Mouse (Mus musculus): ENCODE results near the gene Nhsl2. TPM values are rescaled to one million over a fixed set of nuclear protein-coding genes. Genes with fewer than 3 reads are reported as not detected.

The Nhsl2 gene
- polyA plus RNA-seq, 1 experiment from 2014 or later: 1.3 TPM

DNA sequence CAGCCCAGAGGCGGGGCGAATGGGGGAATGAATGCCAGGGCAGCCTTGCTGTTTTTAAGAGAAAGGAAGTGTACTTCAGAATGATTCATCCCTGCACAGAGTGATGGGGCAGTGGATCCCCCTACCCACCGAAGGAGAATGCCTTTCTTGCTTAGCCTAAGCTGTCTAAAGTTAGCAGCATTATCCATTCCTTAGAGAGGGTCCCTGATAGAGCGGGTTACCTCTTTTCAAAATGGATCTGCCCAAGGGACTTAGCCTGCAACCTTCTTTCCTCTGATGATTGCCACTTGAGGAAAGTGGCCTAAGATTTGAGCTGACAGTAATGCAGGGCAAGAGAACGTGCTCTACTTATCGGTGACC lies 105.3 kb downstream of the Nhsl2 start:
- Histone ChIP-seq H3K9me3 (ENCODE audit: control insufficient read depth) (no peaks in the 10 kb centered on the region), H3K4me2 (replicated peaks; ENCODE audit: low read depth) (peak overlapping the region; percentile 56), H3K27me3 (replicated peaks; ENCODE audit: control insufficient read depth, insufficient read depth, low read length) (no peaks in the 10 kb centered on the region; the same call in 1 of the 2 replicates), H3K4me3 (ENCODE audit: low read depth, low read length) (no peak overlapping the region), H3K4me1 (replicated peaks; ENCODE audit: control insufficient read depth, insufficient read depth, low read length) (no peaks in the 10 kb centered on the region), H3K9ac (ENCODE audit: low read depth, low read length) (no peak overlapping the region), H3K36me3 (ENCODE audit: control insufficient read depth, insufficient read depth) (no peaks in the 10 kb centered on the region), H3K27ac (ENCODE audit: low read depth, low read length) (no peak overlapping the region)
- WGBS: 47% methylated on average over 6 of the region's 6 CpGs
- TF ChIP-seq CTCF (IDR thresholded peaks at IDR 0.05; ENCODE audit: low read depth): no peak
- ATAC-seq: no peak; the same call in 1 of the 2 replicates

DNA sequence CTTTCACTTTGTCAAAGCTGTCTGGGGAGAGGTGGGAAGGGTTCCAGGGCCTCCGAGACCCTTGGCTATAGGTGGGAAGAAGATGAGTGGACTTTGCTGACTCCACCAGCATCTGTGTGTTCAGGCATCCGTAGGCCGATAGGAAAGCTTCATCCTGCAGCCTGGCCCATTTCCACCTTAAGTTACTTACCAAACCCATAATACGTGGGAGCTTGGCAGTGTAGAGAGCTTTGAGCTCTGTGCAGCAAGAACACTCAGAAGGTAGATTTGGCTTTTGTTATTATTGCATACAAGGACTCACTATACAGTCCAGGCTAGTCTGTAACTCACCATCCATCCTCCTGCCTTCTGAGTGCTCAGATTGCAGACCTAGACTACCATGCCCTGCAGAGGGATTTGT lies 112.7 kb downstream of the Nhsl2 start:
- TF ChIP-seq CTCF (IDR thresholded peaks at IDR 0.05; ENCODE audit: low read depth): no peak
- no peak overlapping the region for H3K4me2 ChIP-seq (replicated peaks; ENCODE audit: low read depth)
- H3K9ac ChIP-seq (ENCODE audit: low read depth, low read length): no peak overlapping the region
- WGBS: 86% methylated on average over 4 of the region's 4 CpGs
- H3K4me3 ChIP-seq (ENCODE audit: low read depth, low read length): no peak overlapping the region
- no peak for ATAC-seq
- no peaks in the 10 kb centered on the region for H3K9me3 ChIP-seq (ENCODE audit: control insufficient read depth)
- H3K36me3 ChIP-seq (ENCODE audit: control insufficient read depth, insufficient read depth): no peaks in the 10 kb centered on the region
- H3K27ac ChIP-seq (ENCODE audit: low read depth, low read length): no peak overlapping the region
- H3K27me3 ChIP-seq (replicated peaks; ENCODE audit: control insufficient read depth, insufficient read depth, low read length): no peaks in the 10 kb centered on the region; the same call in 1 of the 2 replicates
- H3K4me1 ChIP-seq (replicated peaks; ENCODE audit: control insufficient read depth, insufficient read depth, low read length): no peaks in the 10 kb centered on the region

DNA sequence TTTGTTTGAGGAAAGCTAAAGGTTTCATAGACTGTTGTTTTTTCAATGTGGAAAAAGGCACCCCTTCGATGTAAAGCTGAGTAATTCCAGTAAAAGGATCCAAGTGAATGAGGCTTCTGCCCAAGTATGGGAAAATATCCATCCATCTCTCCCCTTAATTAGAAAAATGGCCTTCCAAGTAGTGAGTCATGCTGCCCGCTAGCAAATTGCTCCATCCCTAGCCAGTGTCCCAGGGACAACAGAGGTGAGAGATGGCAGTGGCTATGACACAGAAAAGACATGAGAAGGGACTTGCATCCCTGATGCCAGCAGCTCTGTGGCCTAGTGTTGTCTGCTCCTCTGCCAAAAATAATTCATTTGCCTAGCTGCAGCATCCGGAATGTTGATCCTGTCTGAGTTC lies 114.5 kb downstream of the Nhsl2 start:
- Histone ChIP-seq H3K4me2 (replicated peaks; ENCODE audit: low read depth) (no peak overlapping the region), H3K27ac (ENCODE audit: low read depth, low read length) (no peak overlapping the region), H3K9me3 (ENCODE audit: control insufficient read depth) (no peaks in the 10 kb centered on the region), H3K9ac (ENCODE audit: low read depth, low read length) (no peak overlapping the region), H3K4me3 (ENCODE audit: low read depth, low read length) (no peak overlapping the region), H3K36me3 (ENCODE audit: control insufficient read depth, insufficient read depth) (no peaks in the 10 kb centered on the region), H3K4me1 (replicated peaks; ENCODE audit: control insufficient read depth, insufficient read depth, low read length) (no peaks in the 10 kb centered on the region), H3K27me3 (replicated peaks; ENCODE audit: control insufficient read depth, insufficient read depth, low read length) (no peaks in the 10 kb centered on the region; the same call in 1 of the 2 replicates)
- TF ChIP-seq CTCF (IDR thresholded peaks at IDR 0.05; ENCODE audit: low read depth): no peak
- ATAC-seq: no peak
- WGBS: 78% methylated on average over 3 of the region's 3 CpGs

DNA sequence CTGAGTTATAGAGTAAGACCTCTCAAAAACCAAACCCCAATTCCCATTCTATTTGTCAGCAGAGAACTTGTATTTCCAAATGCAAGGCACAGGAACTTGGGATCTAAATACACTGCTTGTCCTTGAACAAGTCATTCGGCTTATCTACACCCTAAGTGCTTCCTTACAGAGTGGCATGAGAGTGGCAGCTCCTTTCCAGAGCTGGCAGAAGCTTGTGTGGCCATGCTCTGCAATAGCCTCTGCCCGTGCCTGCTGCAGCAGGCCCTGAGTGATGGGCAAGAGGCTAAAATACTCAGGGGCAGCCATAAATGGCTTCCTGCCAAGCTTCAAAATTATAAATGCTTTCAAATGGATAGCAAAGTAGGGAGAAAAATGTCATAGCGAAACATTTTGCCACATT lies 123.8 kb downstream of the Nhsl2 start:
- ATAC-seq: no peak
- H3K36me3 ChIP-seq (ENCODE audit: control insufficient read depth, insufficient read depth): no peaks in the 10 kb centered on the region
- H3K9me3 ChIP-seq (ENCODE audit: control insufficient read depth): no peaks in the 10 kb centered on the region
- no peaks in the 10 kb centered on the region for H3K4me1 ChIP-seq (replicated peaks; ENCODE audit: control insufficient read depth, insufficient read depth, low read length)
- H3K4me2 ChIP-seq (replicated peaks; ENCODE audit: low read depth): no peak overlapping the region
- H3K4me3 ChIP-seq (ENCODE audit: low read depth, low read length): no peak overlapping the region
- no peak for TF ChIP-seq CTCF (IDR thresholded peaks at IDR 0.05; ENCODE audit: low read depth)
- H3K27ac ChIP-seq (ENCODE audit: low read depth, low read length): no peak overlapping the region
- WGBS: 75% methylated on average over 3 of the region's 3 CpGs
- no peak overlapping the region for H3K9ac ChIP-seq (ENCODE audit: low read depth, low read length)
- no peaks in the 10 kb centered on the region for H3K27me3 ChIP-seq (replicated peaks; ENCODE audit: control insufficient read depth, insufficient read depth, low read length)

DNA sequence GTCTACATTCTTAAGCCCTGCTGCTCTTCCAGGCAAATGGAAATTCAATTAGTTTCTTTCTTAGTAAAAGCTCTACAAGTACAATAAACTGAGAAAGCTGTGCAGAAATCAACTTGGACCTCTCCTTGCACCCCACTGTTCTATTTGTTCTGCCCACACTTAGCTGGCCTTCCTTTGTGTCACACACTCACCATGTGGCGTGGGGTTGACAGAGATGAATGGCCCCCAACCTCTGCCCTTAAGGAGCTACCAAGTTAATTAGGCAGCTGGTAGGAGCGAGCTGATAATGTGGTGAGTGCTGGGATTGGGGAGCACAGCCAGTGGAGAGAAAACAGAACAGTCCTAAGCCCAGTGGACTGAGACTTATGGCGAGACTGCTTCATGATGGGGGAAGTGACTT lies 127.7 kb downstream of the Nhsl2 start:
- TF ChIP-seq CTCF (IDR thresholded peaks at IDR 0.05; ENCODE audit: low read depth): no peak
- Histone ChIP-seq H3K27ac (ENCODE audit: low read depth, low read length) (no peak overlapping the region), H3K4me2 (replicated peaks; ENCODE audit: low read depth) (no peak overlapping the region), H3K4me3 (ENCODE audit: low read depth, low read length) (no peak overlapping the region), H3K9ac (ENCODE audit: low read depth, low read length) (no peak overlapping the region), H3K4me1 (replicated peaks; ENCODE audit: control insufficient read depth, insufficient read depth, low read length) (no peaks in the 10 kb centered on the region), H3K27me3 (replicated peaks; ENCODE audit: control insufficient read depth, insufficient read depth, low read length) (no peaks in the 10 kb centered on the region), H3K9me3 (ENCODE audit: control insufficient read depth) (no peaks in the 10 kb centered on the region), H3K36me3 (ENCODE audit: control insufficient read depth, insufficient read depth) (no peaks in the 10 kb centered on the region)
- no peak for ATAC-seq
- 59% methylated on average over 3 of the region's 3 CpGs for WGBS

DNA sequence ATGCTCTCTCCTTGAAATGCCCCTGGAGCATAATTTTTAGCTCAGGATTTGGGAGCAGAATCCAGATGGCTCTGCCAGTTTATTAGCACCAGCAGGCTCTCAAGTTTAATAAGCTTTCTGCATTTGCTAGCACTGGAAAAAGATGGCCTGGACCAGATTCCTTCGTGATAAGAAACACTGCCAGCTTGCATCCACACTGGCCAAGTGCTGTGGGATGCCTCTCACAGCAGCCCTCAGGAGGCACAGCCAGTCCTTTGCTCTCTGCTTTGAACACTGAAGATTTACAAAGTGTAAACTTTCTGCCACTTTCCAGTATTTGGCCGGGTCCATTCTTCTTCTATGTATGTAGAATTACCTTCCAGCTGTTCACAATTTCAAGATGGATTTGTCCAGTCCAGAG lies 129.7 kb downstream of the Nhsl2 start:
- no peaks in the 10 kb centered on the region for H3K4me1 ChIP-seq (replicated peaks; ENCODE audit: control insufficient read depth, insufficient read depth, low read length)
- WGBS: 26% methylated on average over 2 of the region's 2 CpGs
- ATAC-seq: no peak
- H3K9ac ChIP-seq (ENCODE audit: low read depth, low read length): no peak overlapping the region
- no peak overlapping the region for H3K4me3 ChIP-seq (ENCODE audit: low read depth, low read length)
- no peaks in the 10 kb centered on the region for H3K9me3 ChIP-seq (ENCODE audit: control insufficient read depth)
- H3K27me3 ChIP-seq (replicated peaks; ENCODE audit: control insufficient read depth, insufficient read depth, low read length): no peaks in the 10 kb centered on the region
- no peak for TF ChIP-seq CTCF (IDR thresholded peaks at IDR 0.05; ENCODE audit: low read depth)
- H3K36me3 ChIP-seq (ENCODE audit: control insufficient read depth, insufficient read depth): no peaks in the 10 kb centered on the region
- no peak overlapping the region; the same call in 1 of the 2 replicates for H3K27ac ChIP-seq (ENCODE audit: low read depth, low read length)
- H3K4me2 ChIP-seq (replicated peaks; ENCODE audit: low read depth): no peak overlapping the region

DNA sequence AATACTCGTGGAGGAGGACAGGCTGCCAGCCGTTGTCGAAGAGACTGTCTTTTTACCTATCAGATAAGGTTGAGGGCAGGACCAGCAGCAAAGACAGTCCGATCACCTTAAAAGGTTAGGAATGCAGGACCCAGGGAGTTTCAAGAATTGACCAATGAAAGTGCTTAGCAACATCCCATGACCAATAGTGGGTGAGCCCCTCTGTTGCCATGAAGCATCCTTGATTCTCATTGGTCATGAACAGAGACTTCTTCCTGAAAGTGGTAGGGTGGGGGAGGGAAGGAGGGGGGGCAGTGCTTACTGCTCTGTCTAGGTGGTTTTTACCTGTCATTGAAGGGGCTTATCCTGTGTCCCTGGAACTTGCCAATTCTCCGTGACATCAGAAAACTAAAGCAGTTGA lies 130.1 kb downstream of the Nhsl2 start:
- no peaks in the 10 kb centered on the region for H3K4me1 ChIP-seq (replicated peaks; ENCODE audit: control insufficient read depth, insufficient read depth, low read length)
- H3K27ac ChIP-seq (ENCODE audit: low read depth, low read length): no peak overlapping the region
- no peaks in the 10 kb centered on the region for H3K27me3 ChIP-seq (replicated peaks; ENCODE audit: control insufficient read depth, insufficient read depth, low read length)
- H3K9ac ChIP-seq (ENCODE audit: low read depth, low read length): no peak overlapping the region
- ATAC-seq: no peak
- H3K9me3 ChIP-seq (ENCODE audit: control insufficient read depth): no peaks in the 10 kb centered on the region
- H3K4me2 ChIP-seq (replicated peaks; ENCODE audit: low read depth): no peak overlapping the region
- no peak for TF ChIP-seq CTCF (IDR thresholded peaks at IDR 0.05; ENCODE audit: low read depth)
- no peaks in the 10 kb centered on the region for H3K36me3 ChIP-seq (ENCODE audit: control insufficient read depth, insufficient read depth)
- no peak overlapping the region for H3K4me3 ChIP-seq (ENCODE audit: low read depth, low read length)
- WGBS: 42% methylated on average over 5 of the region's 5 CpGs
